Mouse (Mus musculus): Measurements from ENCODE around the gene Setd4.

DNA sequence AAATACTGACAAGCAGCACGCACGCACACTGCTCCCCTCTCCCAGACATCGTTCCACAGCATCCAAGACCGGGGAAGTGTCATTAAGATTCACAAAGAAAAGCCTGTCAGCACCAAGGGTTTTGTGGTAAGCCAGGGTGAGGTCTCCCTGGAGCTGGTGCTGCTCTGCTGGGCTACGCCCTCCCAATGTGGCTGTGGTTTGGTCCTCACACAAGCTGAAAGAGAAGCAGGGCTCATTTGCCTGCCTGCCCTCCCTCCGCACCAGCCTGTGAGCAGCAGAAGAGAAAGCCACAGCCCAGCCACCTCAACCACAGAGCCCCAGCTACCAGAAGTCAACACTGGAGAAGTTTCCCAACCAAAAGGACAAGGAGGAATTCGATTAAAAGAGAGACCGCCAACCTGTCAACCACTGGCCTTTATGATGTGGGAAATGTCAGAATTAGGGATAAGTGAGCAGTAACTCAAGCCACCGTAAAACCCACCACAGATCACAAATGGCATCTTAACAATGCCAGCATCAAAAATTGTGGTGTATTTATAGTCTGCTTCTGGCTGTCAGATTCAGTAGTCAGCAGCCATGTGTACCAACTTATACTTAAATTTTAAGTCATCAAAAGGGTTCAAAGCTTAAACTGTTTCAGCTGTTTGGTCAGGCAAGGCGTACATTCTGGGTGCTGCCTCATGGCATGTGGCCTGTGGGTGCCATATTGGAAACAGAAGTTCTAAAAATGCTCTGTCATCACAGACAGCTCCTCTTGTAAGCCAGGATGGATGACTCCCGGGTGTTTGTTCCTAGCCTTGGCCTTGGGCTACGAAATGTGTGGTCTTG, 51.0 kb downstream of the Setd4 start:
- TF ChIP-seq CTCF (IDR thresholded peaks at IDR 0.05), result no peak
- TF ChIP-seq EP300 (IDR thresholded peaks at IDR 0.05; ENCODE audit: insufficient read depth, low read depth, low read length), result no peak
